Mouse (Mus musculus): ENCODE measurements around the gene Drp2. TPM values are rescaled to one million over a fixed set of nuclear protein-coding genes. Genes with fewer than 3 reads are reported as not detected.

Drp2 gene
- polyA plus RNA-seq, 1 experiment = 2.9 TPM

DNA sequence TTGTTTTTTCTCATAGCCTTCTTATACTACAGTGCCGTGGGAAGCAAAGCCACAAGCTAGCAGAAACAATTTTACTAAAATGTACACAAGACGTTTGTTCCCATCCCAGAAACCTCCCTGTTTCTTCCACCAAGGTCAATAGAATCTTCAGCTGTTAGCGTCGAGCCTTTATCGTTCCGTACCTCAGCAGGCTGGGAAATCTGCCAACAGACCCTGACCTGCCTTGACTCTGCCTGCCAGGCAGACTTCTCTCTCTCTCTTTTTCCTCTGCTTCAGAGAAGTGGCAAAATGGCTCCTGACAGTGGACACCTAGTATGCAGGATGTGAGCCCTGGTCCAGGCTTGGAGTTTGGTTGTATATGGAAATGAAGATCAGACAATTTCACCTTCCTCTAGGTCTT lies 19.5 kb upstream of the Drp2 start:
- H3K27ac ChIP-seq (ENCODE audit: control insufficient read depth, insufficient read depth, low read depth, low read length) = 0 out of 2 replicates have a peak overlapping the region, but pooled peaks have one; percentile 29
- H3K4me1 ChIP-seq (ENCODE audit: control insufficient read depth, insufficient read depth, low read length) = no peaks in the 10 kb centered on the region
- no peaks in the 10 kb centered on the region for H3K36me3 ChIP-seq (ENCODE audit: control insufficient read depth, insufficient read depth, low read length)
- TF ChIP-seq POLR2A (IDR thresholded peaks at IDR 0.05; ENCODE audit: control insufficient read depth, low read depth, low read length) (no peak), CTCF (IDR thresholded peaks at IDR 0.05; ENCODE audit: control insufficient read depth, insufficient read depth, insufficient replicate concordance, low read depth, low read length) (no peak)
- H3K4me3 ChIP-seq (ENCODE audit: control insufficient read depth, low read depth, low read length) = no peak overlapping the region
- no peaks in the 10 kb centered on the region for H3K27me3 ChIP-seq (ENCODE audit: control insufficient read depth, insufficient read depth, low read length)

DNA sequence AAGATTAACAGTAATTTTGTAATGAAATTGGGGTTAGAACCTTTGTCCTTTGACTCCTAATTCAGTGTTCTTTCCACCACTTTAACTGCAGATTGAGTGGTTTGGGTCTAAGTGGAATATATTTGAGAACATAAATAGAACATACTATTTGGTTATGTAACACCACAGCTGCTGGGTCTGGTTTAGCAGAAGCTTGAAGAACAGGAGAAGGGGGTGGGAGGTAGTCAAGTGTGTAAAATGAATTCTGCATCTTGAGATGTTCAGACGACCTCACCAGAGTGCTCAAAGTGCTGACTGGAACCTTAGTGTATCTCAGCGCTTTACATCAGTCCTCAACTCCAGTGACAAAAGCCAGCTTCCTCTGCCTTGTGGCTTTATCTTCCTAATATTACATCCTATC lies 5.4 kb upstream of the Drp2 start:
- no peaks in the 10 kb centered on the region for H3K27me3 ChIP-seq (ENCODE audit: control insufficient read depth, insufficient read depth, low read length)
- H3K4me1 ChIP-seq (ENCODE audit: control insufficient read depth, insufficient read depth, low read length) = no peaks in the 10 kb centered on the region
- no peaks in the 10 kb centered on the region for H3K36me3 ChIP-seq (ENCODE audit: control insufficient read depth, insufficient read depth, low read length)

GRCm38 (mm10) chrX:134404584-134404955 lies 219 bp downstream of the Drp2 start:
- Histone ChIP-seq H3K4me1 (ENCODE audit: control insufficient read depth, insufficient read depth, low read length) (no peaks in the 10 kb centered on the region), H3K27me3 (ENCODE audit: control insufficient read depth, insufficient read depth, low read length) (no peaks in the 10 kb centered on the region), H3K36me3 (ENCODE audit: control insufficient read depth, insufficient read depth, low read length) (no peaks in the 10 kb centered on the region), H3K27ac (ENCODE audit: control insufficient read depth, insufficient read depth, low read depth, low read length) (no peak overlapping the region), H3K4me3 (ENCODE audit: control insufficient read depth, low read depth, low read length) (peak overlapping the region; percentile 36)
- TF ChIP-seq POLR2A (IDR thresholded peaks at IDR 0.05; ENCODE audit: control insufficient read depth, low read depth, low read length) (no peak), CTCF (IDR thresholded peaks at IDR 0.05; ENCODE audit: control insufficient read depth, insufficient read depth, insufficient replicate concordance, low read depth, low read length) (no peak)

More for the DNA sequence above, 5.4 kb upstream of the Drp2 start:
- H3K4me3 ChIP-seq (ENCODE audit: control insufficient read depth, low read depth, low read length) = no peak overlapping the region
- H3K27ac ChIP-seq (ENCODE audit: control insufficient read depth, insufficient read depth, low read depth, low read length) = no peak overlapping the region
- no peak for TF ChIP-seq POLR2A (IDR thresholded peaks at IDR 0.05; ENCODE audit: control insufficient read depth, low read depth, low read length)
- no peak for TF ChIP-seq CTCF (IDR thresholded peaks at IDR 0.05; ENCODE audit: control insufficient read depth, insufficient read depth, insufficient replicate concordance, low read depth, low read length)

DNA sequence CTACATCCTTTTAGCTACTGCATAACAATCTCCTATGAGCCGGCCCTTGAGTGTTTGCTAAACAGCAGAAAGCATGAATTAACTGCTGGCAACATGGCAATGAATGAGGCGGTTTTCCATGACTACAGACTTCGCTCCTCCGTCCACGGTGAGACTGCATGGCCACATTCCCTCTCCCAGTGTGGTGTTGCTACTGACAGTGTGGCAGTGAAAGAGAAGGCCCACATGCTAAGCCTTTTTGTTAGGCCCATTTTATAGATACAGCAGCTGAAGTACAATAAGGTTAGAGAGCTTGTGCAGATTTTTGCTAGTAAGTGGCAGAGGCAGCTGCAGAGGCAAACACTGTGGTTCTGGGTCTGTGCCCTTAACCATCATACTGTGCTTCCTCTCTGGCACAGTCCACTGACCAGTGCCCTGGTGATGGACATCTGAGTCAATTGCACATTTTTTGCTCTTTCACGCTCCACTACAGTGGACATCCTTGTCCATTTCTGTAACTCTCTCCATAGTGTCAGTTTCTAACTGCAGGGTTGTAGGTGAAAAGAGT lies 5.1 kb downstream of the Drp2 start:
- Histone ChIP-seq H3K27me3 (ENCODE audit: control insufficient read depth, insufficient read depth, low read length) (no peaks in the 10 kb centered on the region), H3K4me3 (ENCODE audit: control insufficient read depth, low read depth, low read length) (no peak overlapping the region), H3K36me3 (ENCODE audit: control insufficient read depth, insufficient read depth, low read length) (no peaks in the 10 kb centered on the region), H3K27ac (ENCODE audit: control insufficient read depth, insufficient read depth, low read depth, low read length) (no peak overlapping the region), H3K4me1 (ENCODE audit: control insufficient read depth, insufficient read depth, low read length) (no peaks in the 10 kb centered on the region)
- no peak for TF ChIP-seq POLR2A (IDR thresholded peaks at IDR 0.05; ENCODE audit: control insufficient read depth, low read depth, low read length)
- no peak for TF ChIP-seq CTCF (IDR thresholded peaks at IDR 0.05; ENCODE audit: control insufficient read depth, insufficient read depth, insufficient replicate concordance, low read depth, low read length)

GRCm38 (mm10) chrX:134412096-134412495 lies 7.7 kb downstream of the Drp2 start:
- Histone ChIP-seq H3K4me1 (ENCODE audit: control insufficient read depth, insufficient read depth, low read length) (no peaks in the 10 kb centered on the region), H3K4me3 (ENCODE audit: control insufficient read depth, low read depth, low read length) (no peak overlapping the region), H3K27me3 (ENCODE audit: control insufficient read depth, insufficient read depth, low read length) (no peaks in the 10 kb centered on the region), H3K27ac (ENCODE audit: control insufficient read depth, insufficient read depth, low read depth, low read length) (no peak overlapping the region), H3K36me3 (ENCODE audit: control insufficient read depth, insufficient read depth, low read length) (no peaks in the 10 kb centered on the region)
- no peak for TF ChIP-seq POLR2A (IDR thresholded peaks at IDR 0.05; ENCODE audit: control insufficient read depth, low read depth, low read length)
- no peak for TF ChIP-seq CTCF (IDR thresholded peaks at IDR 0.05; ENCODE audit: control insufficient read depth, insufficient read depth, insufficient replicate concordance, low read depth, low read length)

GRCm38 (mm10) chrX:134420097-134420496 lies 15.7 kb downstream of the Drp2 start:
- Histone ChIP-seq H3K27ac (ENCODE audit: control insufficient read depth, insufficient read depth, low read depth, low read length) (no peak overlapping the region), H3K4me1 (ENCODE audit: control insufficient read depth, insufficient read depth, low read length) (no peaks in the 10 kb centered on the region), H3K27me3 (ENCODE audit: control insufficient read depth, insufficient read depth, low read length) (no peaks in the 10 kb centered on the region), H3K36me3 (ENCODE audit: control insufficient read depth, insufficient read depth, low read length) (no peaks in the 10 kb centered on the region), H3K4me3 (ENCODE audit: control insufficient read depth, low read depth, low read length) (no peak overlapping the region)
- no peak for TF ChIP-seq POLR2A (IDR thresholded peaks at IDR 0.05; ENCODE audit: control insufficient read depth, low read depth, low read length)
- no peak for TF ChIP-seq CTCF (IDR thresholded peaks at IDR 0.05; ENCODE audit: control insufficient read depth, insufficient read depth, insufficient replicate concordance, low read depth, low read length)

DNA sequence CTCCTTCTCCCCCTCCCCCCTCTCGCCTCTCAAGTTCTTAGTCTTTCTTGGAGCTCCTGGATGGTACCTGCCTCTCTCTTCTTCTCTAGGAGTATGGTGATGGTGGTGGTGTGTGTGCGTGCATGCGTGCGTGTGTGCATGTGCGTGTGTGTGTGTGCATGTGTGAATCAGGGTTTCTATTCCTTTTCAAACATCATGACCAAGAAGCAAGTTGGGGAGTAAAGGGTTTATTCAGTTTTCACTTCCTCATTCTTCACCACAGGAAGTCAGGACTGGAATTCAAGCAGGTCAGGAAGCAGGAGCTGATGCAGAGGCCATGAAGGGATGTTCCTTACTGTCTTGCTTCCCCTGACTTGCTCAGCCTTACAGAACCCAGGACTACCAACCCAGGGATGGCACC lies 19.9 kb downstream of the Drp2 start:
- H3K27ac ChIP-seq (ENCODE audit: control insufficient read depth, insufficient read depth, low read depth, low read length) = no peak overlapping the region
- H3K27me3 ChIP-seq (ENCODE audit: control insufficient read depth, insufficient read depth, low read length) = no peaks in the 10 kb centered on the region
- no peak overlapping the region for H3K4me3 ChIP-seq (ENCODE audit: control insufficient read depth, low read depth, low read length)
- TF ChIP-seq CTCF (IDR thresholded peaks at IDR 0.05; ENCODE audit: control insufficient read depth, insufficient read depth, insufficient replicate concordance, low read depth, low read length) = no peak
- H3K36me3 ChIP-seq (ENCODE audit: control insufficient read depth, insufficient read depth, low read length) = no peaks in the 10 kb centered on the region
- H3K4me1 ChIP-seq (ENCODE audit: control insufficient read depth, insufficient read depth, low read length) = peaks cover 2% of the 10 kb centered on the region; the same call in 1 of the 2 replicates

- TF ChIP-seq CTCF (IDR thresholded peaks at IDR 0.05; ENCODE audit: control insufficient read depth, insufficient read depth, insufficient replicate concordance, low read depth, low read length) (no peak), POLR2A (IDR thresholded peaks at IDR 0.05; ENCODE audit: control insufficient read depth, low read depth, low read length) (no peak)
- Histone ChIP-seq H3K4me1 (ENCODE audit: control insufficient read depth, insufficient read depth, low read length) (peaks cover 2% of the 10 kb centered on the region; the same call in 1 of the 2 replicates), H3K27me3 (ENCODE audit: control insufficient read depth, insufficient read depth, low read length) (no peaks in the 10 kb centered on the region), H3K36me3 (ENCODE audit: control insufficient read depth, insufficient read depth, low read length) (no peaks in the 10 kb centered on the region), H3K4me3 (ENCODE audit: control insufficient read depth, low read depth, low read length) (no peak overlapping the region), H3K27ac (ENCODE audit: control insufficient read depth, insufficient read depth, low read depth, low read length) (no peak overlapping the region)
These were observed 21.4 kb downstream of the Drp2 start for GRCm38 (mm10) chrX:134425798-134426197.
